Mouse (Mus musculus) kidney, adult 2 months (tissue): ENCODE results near the gene Reps1. TPM values are rescaled to one million over a fixed set of nuclear protein-coding genes. Genes with fewer than 3 reads are reported as not detected.
"Not testable (repeated sequence)": the region's sequence is repeated elsewhere in the genome, so short reads cannot be mapped to it uniquely, and the experiment has no call there.

Experiments
- DNase-seq: peaks from one replicate; pipeline ENCODE4 v3.0.0; 2021
- H3K27ac ChIP-seq: fragments of 200-500 bp; 2 replicates; pipeline ENCODE4 v1.5.1; 2012; ENCODE audit warnings: low read depth, low read length, control low read depth, inconsistent platforms; ENCODE audit not compliant: insufficient read depth
- H3K27me3 ChIP-seq: fragments of 200-500 bp; replicated peaks from 2 replicates; pipeline ENCODE4 v1.6.1; 2012; ENCODE audit warnings: mild to moderate bottlenecking, moderate library complexity, low read length, inconsistent platforms; ENCODE audit not compliant: control insufficient read depth, insufficient read depth
- H3K36me3 ChIP-seq: fragments of 200-500 bp; 2 replicates; pipeline ENCODE4 v1.6.1; 2012; ENCODE audit warnings: mild to moderate bottlenecking, moderate library complexity, low read length, inconsistent platforms; ENCODE audit not compliant: control insufficient read depth, insufficient read depth
- H3K4me1 ChIP-seq: fragments of 200-500 bp; 2 replicates; pipeline ENCODE4 v1.6.1; 2011; ENCODE audit warnings: low read length; ENCODE audit not compliant: control insufficient read depth, insufficient read depth
- H3K4me3 ChIP-seq: fragments of 200-500 bp; 2 replicates; pipeline ENCODE4 v1.5.1; 2011; ENCODE audit warnings: mild to moderate bottlenecking, low read depth, low read length, control low read depth; ENCODE audit not compliant: insufficient read depth
- CTCF ChIP-seq: fragments of 200-500 bp; conservative IDR thresholded peaks from 2 replicates; pipeline ENCODE4 v1.5.1; 2011; ENCODE audit warnings: low read depth, mild to moderate bottlenecking, control low read depth, low read length, moderate library complexity, mixed read lengths; ENCODE audit not compliant: insufficient read depth, insufficient read length
- POLR2A ChIP-seq: fragments of 200-500 bp; IDR thresholded peaks from one replicate; pipeline ENCODE4 v1.6.1; 2011; ENCODE audit warnings: low read depth, low read length, control low read depth
- WGBS: fragments of 180-500 bp; shearing (Covaris S2); methylation state at CpG from one replicate; pipeline ENCODE4 v1.1.7; 2018; 5-methylcytosine and 5-hydroxymethylcytosine counted together
- polyA plus RNA-seq: library from polyadenylated mRNA; depleted of rRNA; stranded (reverse); fragments of >200 nt; gene quantifications from 2 replicates; pipeline ENCODE4 v1.2.3, GENCODE M21; 2012

Gene Reps1
- polyA plus RNA-seq, 1 experiment = 31.8 TPM

DNA sequence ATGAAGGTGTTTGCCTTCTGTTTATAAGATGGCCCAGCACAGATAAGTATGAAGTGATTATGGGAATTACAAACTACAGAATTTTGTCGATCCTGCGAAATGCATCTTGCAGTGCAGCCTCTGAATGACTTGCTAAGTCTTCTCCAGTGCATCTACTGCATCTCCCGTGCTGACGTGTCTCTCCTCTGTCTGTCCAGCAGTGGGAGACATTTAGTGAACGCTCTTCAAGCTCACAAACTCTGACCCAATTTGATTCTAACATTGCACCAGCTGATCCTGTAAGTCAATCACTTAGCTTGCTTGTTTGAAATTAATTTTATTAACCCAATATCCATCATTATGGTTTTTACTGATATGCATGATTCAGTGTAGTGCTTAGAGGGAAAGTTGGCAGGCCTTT is 51.8 kb downstream of the Reps1 start:
- Histone ChIP-seq H3K27me3 (no peaks in the 10 kb centered on the region), H3K4me1 (no peaks in the 10 kb centered on the region), H3K4me3 (no peak overlapping the region), H3K27ac (no peak overlapping the region), H3K36me3 (no peaks in the 10 kb centered on the region)
- peak; percentile 32 for DNase-seq
- TF ChIP-seq CTCF (peak; percentile 56; the same call in 1 of the 2 replicates), POLR2A (no peak)
- WGBS = 51% methylated on average over 5 of the region's 5 CpGs

DNA sequence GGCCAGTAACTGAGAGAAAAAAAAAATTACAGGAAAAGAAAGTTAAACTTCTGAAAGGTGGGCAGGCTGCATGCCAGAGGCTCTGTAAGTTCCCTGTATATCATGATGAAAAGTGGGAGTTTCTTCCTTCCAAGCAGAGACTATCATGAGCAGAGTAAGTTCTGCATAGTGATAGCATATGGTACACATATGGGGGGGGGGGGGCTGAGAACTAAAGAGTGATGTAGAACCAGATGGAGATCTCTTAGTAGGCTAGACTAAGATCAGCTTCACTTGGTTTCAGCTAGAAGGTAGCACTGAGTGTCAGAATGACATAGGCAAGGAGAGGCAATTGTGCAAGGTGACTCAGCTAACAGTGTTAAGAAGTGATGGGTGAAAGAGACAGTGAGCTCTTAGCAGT is 55.3 kb downstream of the Reps1 start:
- peaks cover 4% of the 10 kb centered on the region; the same call in 1 of the 2 replicates for H3K36me3 ChIP-seq
- no peak overlapping the region for H3K27ac ChIP-seq
- no peaks in the 10 kb centered on the region for H3K4me1 ChIP-seq
- TF ChIP-seq CTCF (no peak), POLR2A (no peak)
- H3K27me3 ChIP-seq = no peaks in the 10 kb centered on the region
- DNase-seq = no peak
- no peak overlapping the region for H3K4me3 ChIP-seq

DNA sequence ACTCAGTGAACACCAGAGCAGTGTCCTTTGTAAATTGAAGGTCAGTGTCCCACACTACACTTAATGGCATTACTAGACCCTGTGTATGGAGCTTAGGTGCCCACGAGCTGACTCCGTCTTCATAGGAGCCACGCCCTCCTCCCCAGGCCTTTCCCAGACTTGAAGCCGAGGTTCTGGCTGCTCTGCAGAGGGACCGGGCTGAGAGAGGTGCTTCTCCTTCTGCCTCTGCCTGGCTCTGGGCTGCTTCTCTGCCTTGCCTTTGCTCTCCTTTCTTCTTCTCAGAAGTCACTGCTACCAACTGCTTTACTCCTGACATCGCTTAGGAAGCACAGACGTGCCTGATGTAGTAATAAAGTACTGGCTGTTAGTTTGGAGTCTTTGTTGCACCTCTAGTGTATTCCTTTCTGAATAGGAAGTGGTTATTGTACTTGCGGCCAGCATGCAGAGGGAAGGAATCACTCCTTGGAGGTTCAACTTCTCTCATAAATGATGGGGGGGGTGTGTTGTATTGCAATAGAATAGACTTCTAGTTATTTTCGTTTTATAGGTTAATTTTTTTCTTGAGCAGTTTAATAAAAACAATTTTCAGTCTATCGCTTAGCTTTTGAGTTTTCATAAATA is 57.9 kb downstream of the Reps1 start:
- Histone ChIP-seq H3K4me1 (no peaks in the 10 kb centered on the region), H3K27me3 (no peaks in the 10 kb centered on the region), H3K4me3 (no peak overlapping the region), H3K36me3 (peaks cover 7% of the 10 kb centered on the region; the same call in 1 of the 2 replicates), H3K27ac (no peak overlapping the region)
- WGBS = 88% methylated on average over 10 of the region's 10 CpGs
- no peak for DNase-seq
- TF ChIP-seq CTCF (no peak), POLR2A (no peak)

DNA sequence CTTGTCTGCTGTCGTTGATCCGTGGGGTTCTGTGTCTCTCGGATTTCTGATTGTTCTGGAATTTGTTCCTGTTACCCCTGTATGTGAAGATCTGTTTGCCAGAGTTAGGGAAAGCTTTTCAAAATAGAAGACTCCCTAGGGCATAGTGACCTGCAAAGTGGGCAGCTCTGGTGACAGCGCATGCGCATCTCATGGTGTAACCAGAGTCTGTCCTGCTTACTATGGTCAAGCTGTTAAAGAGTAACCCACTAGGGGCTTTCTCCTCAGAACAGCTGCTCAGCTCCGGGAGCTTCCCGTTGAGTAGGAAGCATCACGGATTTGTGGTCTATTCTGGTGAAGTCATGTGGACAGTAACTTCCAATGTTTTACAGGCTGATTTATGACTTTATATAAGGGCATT is 62.7 kb downstream of the Reps1 start:
- no peak overlapping the region for H3K27ac ChIP-seq
- no peak overlapping the region for H3K4me3 ChIP-seq
- DNase-seq = peak; percentile 37
- TF ChIP-seq POLR2A = no peak
- no peaks in the 10 kb centered on the region for H3K4me1 ChIP-seq
- H3K36me3 ChIP-seq = peaks cover 16% of the 10 kb centered on the region
- no peaks in the 10 kb centered on the region for H3K27me3 ChIP-seq
- 54% methylated on average over 8 of the region's 8 CpGs for WGBS

DNA sequence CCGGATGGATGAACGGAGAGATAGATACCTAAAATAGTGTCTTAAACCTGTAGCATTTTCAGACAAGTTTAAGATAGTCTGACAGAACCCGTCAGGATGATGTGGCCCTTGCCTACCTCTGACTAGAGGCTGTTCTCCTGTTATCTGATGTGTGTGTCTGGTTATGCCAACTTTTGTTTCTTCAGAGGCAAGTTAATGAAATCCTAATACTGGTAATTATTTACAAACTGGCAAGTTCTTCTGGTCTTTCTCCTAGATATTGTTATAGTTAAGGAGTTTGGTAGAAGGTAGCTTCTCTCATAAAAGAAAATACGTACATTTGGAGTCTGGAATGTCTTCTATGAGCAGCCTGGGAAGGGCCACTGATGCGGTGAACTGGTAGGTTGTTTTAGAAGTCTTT is 74.6 kb downstream of the Reps1 start:
- Histone ChIP-seq H3K4me3 (no peak overlapping the region), H3K36me3 (peaks cover 6% of the 10 kb centered on the region), H3K27me3 (no peaks in the 10 kb centered on the region), H3K27ac (no peak overlapping the region), H3K4me1 (peaks cover 6% of the 10 kb centered on the region; the same call in 1 of the 2 replicates)
- TF ChIP-seq CTCF (no peak), POLR2A (no peak)
- peak; percentile 59 for DNase-seq
- WGBS = 74% methylated on average over 5 of the region's 5 CpGs

DNA sequence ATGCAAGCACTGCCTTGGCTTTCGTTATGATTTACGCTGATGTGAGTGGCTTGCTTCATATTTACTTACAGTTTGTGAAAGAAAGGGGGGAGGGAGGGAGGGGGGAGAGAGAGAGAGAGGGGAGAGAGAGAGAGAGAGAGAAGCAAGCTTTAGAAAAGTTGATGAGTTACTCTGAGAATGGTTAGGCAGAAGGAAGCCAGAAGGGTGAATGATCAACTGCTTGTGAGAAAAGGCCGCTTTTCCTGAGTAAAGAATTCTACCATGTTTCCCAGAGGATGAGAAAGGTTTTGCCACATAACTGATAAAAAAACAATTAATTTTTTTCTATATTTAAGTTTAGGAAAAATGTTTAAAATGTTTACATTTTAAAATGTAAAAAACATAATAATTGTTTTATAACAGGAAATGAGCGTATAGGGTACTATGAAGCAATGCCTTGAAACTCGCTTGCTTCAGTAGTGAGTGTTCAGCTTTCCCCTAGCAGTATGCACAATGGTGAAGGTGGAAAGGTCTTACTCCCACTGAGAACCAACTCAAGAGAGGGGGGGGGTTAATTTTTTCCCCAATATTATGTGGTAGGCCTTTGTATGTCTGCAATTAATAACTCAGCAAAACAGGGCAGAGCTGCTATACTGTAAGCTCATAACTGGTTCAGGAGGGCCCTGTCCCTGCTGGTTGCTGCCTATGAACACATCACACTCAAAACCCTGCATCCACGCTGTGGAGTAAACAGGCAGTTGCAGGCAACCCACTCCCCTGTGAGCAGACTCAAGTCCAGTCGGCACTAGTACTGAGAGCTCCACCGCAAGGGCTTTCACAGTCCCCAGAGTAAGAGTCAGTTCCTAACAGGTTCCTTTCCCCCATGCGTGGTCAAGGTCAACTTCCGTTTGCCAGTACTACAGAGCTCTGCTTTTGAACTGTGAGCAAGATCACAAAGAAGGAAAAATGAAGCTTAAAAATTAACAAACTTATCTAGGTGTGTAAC is 76.3 kb downstream of the Reps1 start:
- no peak for TF ChIP-seq CTCF
- TF ChIP-seq POLR2A = no peak
- DNase-seq = peak; percentile 69
- 55% methylated on average over 10 of the region's 10 CpGs for WGBS
- no peaks in the 10 kb centered on the region for H3K27me3 ChIP-seq
- peaks cover 6% of the 10 kb centered on the region; the same call in 1 of the 2 replicates for H3K4me1 ChIP-seq
- no peak overlapping the region for H3K4me3 ChIP-seq
- no peak overlapping the region for H3K27ac ChIP-seq
- H3K36me3 ChIP-seq = no peaks in the 10 kb centered on the region

DNA sequence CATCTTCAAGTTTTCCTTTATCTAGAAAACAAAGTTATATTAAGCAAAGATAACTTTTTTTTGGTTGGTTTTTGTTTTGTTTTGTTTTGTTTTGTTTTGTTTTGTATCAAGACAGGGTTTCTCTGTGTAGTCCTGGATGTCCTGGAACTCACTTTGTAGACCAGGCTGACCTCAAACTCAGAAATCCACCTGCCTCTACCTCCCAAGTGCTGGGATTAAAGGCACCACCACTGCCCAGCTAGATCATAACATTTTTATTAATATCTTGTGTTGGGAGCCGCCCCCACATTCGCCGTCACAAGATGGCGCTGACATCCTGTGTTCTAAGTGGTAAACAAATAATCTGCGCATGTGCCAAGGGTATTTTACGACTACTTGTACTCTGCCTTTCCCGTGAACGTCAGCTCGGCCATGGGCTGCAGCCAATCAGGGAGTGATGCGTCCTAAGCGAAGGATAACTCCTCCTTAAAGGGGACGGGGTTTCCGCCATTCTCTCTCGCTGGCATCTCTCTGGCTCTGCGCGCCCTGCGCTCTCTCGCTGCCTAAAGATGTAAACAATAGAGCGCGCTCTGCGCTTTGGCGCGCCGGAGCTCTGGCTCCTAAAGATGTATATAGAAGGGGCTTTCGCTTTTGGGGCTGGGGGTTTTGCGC is 83.3 kb downstream of the Reps1 start:
- WGBS = 71% methylated on average over 17 of the region's 26 CpGs
- H3K4me1 ChIP-seq, H3K27me3 ChIP-seq, H3K36me3 ChIP-seq, H3K27ac ChIP-seq, DNase-seq, H3K4me3 ChIP-seq: not testable (repeated sequence)
